Mouse (Mus musculus) testis, adult 2 months (tissue): ENCODE measurements around the gene Gal3st2c. TPM values are rescaled to one million over a fixed set of nuclear protein-coding genes. Genes with fewer than 3 reads are reported as not detected.
A peak's percentile ranks its signal among the peaks of the same experiment; 100 is the strongest.

Experiments
- H3K27ac ChIP-seq: fragments of 200-500 bp; 2 replicates; pipeline ENCODE4 v1.5.1; 2012; ENCODE audit warnings: low read depth, low read length; ENCODE audit not compliant: control insufficient read depth, insufficient read depth
- H3K27me3 ChIP-seq: fragments of 200-500 bp; 2 replicates; pipeline ENCODE4 v1.6.1; 2012; ENCODE audit warnings: mild to moderate bottlenecking, low read length, moderate library complexity; ENCODE audit not compliant: control insufficient read depth, insufficient read depth
- H3K36me3 ChIP-seq: fragments of 200-500 bp; 2 replicates; pipeline ENCODE4 v1.6.1; 2012; ENCODE audit warnings: mild to moderate bottlenecking, low read length; ENCODE audit not compliant: control insufficient read depth, insufficient read depth
- H3K4me1 ChIP-seq: fragments of 200-500 bp; 2 replicates; pipeline ENCODE4 v1.6.1; 2012; ENCODE audit warnings: low read length; ENCODE audit not compliant: control insufficient read depth, insufficient read depth
- H3K4me3 ChIP-seq: fragments of 200-500 bp; 2 replicates; pipeline ENCODE4 v1.5.1; 2012; ENCODE audit warnings: low read depth, mild to moderate bottlenecking, low read length, moderate library complexity, mixed read lengths; ENCODE audit not compliant: control insufficient read depth
- CTCF ChIP-seq: fragments of 200-500 bp; IDR thresholded peaks from 2 replicates; pipeline ENCODE4 v1.5.1; 2012; ENCODE audit warnings: low read depth, mild to moderate bottlenecking, inconsistent platforms, low read length, moderate library complexity; ENCODE audit not compliant: control insufficient read depth, insufficient read depth, insufficient replicate concordance
- POLR2A ChIP-seq: fragments of 200-500 bp; IDR thresholded peaks from 2 replicates; pipeline ENCODE4 v1.6.1; 2012; ENCODE audit warnings: low read depth, mild to moderate bottlenecking, inconsistent platforms, low read length, moderate library complexity; ENCODE audit not compliant: control insufficient read depth
- polyA plus RNA-seq: library from polyadenylated mRNA; depleted of rRNA; stranded (reverse); fragments of >200 nt; gene quantifications from 2 replicates; pipeline ENCODE4 v1.2.3, GENCODE M21; 2012

Gal3st2c gene
- polyA plus RNA-seq, 1 experiment: not detected

DNA sequence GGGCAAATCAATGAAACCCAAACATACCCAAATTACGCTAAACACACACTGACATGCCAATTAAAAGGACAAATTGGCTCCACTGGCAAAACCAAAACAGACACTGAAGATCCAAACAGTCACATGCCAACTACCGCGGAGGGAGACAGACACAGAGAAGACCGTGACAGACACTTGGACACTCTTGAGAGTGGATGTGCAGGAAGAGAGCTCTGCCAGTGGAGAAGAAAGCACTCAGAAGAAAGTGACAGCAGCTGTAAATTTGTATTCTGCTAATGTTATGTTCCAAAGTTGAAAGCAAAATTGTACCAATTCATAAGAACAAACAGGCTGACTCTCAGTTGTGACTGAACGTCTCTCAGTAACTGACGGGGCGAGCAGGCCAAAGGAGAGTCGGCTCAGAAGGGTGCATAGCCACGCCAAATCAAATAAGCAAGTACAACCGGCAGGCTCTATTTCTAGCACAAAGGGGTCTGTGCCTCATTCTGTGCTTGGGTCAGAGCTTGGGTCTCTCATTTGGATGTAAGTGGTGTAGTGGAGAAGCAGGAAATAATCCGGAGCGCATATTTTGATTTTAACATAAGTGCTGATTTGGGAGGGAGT is 37.3 kb downstream of the Gal3st2c start:
- no peak overlapping the region for H3K4me3 ChIP-seq
- H3K36me3 ChIP-seq: no peaks in the 10 kb centered on the region
- no peaks in the 10 kb centered on the region for H3K27me3 ChIP-seq
- TF ChIP-seq CTCF (no peak), POLR2A (no peak)
- H3K4me1 ChIP-seq: no peaks in the 10 kb centered on the region
- no peak overlapping the region for H3K27ac ChIP-seq

DNA sequence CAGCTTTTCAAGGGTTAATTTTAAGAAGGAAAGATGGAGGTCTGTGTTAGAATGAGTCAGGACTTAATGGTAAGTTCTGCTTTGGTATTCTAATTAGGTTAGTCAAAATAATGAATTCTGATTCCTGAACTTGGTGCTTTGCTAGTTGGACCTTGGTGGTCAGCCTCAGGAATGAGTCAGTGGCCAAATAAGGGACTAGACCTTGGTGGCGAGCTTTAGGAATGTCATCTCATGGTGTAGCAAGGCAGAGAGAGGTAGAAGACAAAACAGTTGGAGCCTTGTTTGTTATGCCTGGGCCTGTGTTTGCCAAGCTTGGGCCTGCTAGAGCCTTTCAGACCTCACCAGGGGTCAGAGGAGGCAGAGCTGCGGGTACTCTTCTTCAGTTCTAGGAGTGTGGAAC is 38.4 kb downstream of the Gal3st2c start:
- Histone ChIP-seq H3K4me3 (no peak overlapping the region), H3K27ac (no peak overlapping the region), H3K36me3 (no peaks in the 10 kb centered on the region), H3K4me1 (no peaks in the 10 kb centered on the region), H3K27me3 (no peaks in the 10 kb centered on the region)
- TF ChIP-seq POLR2A (no peak), CTCF (no peak)

DNA sequence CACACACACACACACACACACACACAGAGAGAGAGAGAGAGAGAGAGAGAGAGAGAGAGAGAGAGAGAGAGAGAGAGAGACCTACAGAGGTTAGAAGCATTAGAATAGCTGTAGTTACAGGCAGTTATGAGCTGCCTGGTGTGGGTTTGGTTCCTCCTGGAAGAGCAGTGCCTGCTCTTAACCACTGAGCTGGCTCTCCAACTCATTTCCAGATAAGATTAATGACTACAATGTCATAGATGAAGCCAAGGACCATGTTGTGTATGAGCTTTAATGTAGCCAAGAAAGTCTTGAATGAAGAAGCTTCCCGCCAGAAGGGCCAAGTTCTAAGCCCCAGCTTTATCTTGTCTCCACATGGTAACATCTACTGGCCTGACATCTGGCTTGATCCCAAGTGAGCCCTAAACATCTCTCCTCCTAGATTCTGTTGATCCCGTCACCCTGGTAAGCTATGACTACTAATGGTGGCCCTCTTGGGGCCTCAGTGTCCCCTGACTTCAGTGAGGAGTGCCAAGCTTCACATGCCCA is 42.8 kb downstream of the Gal3st2c start:
- no peak overlapping the region for H3K4me3 ChIP-seq
- H3K36me3 ChIP-seq: no peaks in the 10 kb centered on the region
- H3K27ac ChIP-seq: no peak overlapping the region
- no peak for TF ChIP-seq CTCF
- TF ChIP-seq POLR2A: no peak
- H3K4me1 ChIP-seq: no peaks in the 10 kb centered on the region; the same call in 1 of the 2 replicates
- no peaks in the 10 kb centered on the region for H3K27me3 ChIP-seq

DNA sequence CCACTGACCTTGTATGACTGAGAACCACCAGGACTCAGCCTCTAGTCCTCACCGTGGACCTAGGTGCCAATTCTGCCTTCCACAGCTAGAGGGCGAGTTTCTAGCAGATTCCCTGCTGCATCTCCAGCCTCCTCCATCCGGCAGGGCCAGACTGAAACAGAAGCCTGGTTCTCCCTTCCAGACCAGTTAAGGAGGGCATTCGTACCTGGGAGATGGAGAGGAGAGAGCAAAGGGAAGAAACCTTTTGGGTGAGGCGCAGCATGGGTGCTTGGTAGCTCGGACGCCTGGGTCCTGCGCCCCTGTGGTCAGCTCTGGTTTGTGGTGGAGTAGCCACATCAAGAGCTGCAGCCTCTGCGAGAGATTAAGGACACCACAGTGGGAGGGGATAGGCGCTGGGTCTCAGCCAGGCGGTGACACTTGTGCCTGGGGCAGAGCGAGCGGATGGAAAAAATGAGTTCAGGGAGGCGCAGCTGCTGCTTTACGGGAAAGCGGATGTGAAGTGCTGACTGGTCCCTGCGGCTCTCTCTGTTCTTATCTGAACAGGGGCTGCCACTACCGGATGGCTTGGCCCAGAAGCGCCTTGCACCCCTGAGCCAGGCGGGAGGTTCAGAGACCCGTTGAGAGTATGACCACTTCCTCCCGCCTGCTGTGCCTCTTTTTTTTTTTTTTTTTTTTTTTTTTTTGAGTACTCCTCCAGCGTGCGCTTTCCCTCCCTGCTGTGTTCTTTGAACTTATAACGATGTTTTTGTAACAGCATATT is 44.9 kb downstream of the Gal3st2c start:
- Histone ChIP-seq H3K4me1 (no peaks in the 10 kb centered on the region; the same call in 1 of the 2 replicates), H3K27ac (no peak overlapping the region), H3K36me3 (no peaks in the 10 kb centered on the region), H3K27me3 (no peaks in the 10 kb centered on the region), H3K4me3 (peak overlapping the region; percentile 9)
- TF ChIP-seq POLR2A (no peak), CTCF (peak; percentile 84; the same call in 1 of the 2 replicates)

DNA sequence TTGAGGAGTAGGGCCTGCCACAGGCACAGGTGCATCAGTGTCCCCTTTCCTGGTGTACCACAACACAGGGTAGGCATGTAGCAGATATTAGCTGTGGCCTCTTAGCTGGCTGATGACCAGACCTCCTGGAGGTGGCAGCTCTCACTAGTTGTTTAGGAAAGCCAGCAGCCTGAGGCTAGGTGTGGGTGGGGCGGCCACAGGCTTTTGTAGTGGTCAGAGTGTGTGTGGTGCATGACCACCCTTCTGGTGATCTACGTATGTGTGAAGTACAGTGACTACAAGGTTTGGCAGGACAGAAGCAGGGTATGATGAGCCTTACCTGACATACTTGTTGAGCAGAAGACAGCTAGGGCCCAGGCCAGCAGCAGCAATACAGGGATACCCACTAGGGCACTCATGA is 50.1 kb downstream of the Gal3st2c start:
- no peak overlapping the region for H3K27ac ChIP-seq
- TF ChIP-seq POLR2A (no peak), CTCF (no peak)
- no peak overlapping the region for H3K4me3 ChIP-seq
- H3K4me1 ChIP-seq: no peaks in the 10 kb centered on the region; the same call in 1 of the 2 replicates
- no peaks in the 10 kb centered on the region for H3K36me3 ChIP-seq
- H3K27me3 ChIP-seq: no peaks in the 10 kb centered on the region

DNA sequence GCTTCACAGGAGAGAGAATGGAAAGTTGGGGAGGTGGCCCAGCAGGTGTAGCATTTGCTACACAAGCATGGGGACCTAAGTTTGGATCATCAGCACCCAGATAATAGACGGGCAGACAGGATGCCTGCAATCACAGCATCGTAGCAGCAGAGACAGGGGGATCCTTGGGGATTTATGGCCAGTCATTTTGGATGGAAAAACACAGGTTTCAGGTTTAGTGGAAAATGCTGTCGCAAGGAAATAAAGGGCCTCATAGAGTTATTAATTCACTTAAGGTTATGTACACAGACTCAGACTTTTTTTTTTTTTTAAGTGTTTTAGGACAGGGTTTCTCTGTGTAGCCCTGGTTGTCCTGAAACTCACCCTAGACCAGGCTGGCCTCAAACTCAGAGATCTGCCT is 55.2 kb downstream of the Gal3st2c start:
- no peaks in the 10 kb centered on the region for H3K27me3 ChIP-seq
- H3K36me3 ChIP-seq: no peaks in the 10 kb centered on the region
- no peaks in the 10 kb centered on the region for H3K4me1 ChIP-seq
- H3K4me3 ChIP-seq: no peak overlapping the region
- no peak overlapping the region for H3K27ac ChIP-seq
- TF ChIP-seq CTCF: no peak
- no peak for TF ChIP-seq POLR2A

DNA sequence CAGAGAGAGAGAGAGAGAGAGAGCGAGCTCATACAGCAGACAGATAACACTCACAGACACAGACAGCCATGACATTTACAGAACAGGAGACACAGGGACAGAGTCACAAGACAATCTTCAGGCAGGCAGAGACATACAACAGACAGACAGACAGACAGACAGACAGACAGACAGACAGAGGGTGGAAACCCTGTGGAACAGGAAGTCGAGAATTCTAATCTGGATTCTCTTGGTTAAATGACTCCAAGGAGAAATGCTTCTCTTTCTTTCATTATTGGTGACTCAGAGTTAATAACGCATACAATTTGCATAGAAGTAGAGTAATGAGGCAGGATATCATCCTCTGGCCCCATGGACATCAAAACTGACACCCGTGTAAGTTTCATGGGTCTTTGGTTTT is 56.2 kb downstream of the Gal3st2c start:
- H3K36me3 ChIP-seq: no peaks in the 10 kb centered on the region
- no peaks in the 10 kb centered on the region for H3K27me3 ChIP-seq
- TF ChIP-seq CTCF: no peak
- TF ChIP-seq POLR2A: no peak
- H3K4me1 ChIP-seq: no peaks in the 10 kb centered on the region
- no peak overlapping the region for H3K4me3 ChIP-seq
- H3K27ac ChIP-seq: no peak overlapping the region

DNA sequence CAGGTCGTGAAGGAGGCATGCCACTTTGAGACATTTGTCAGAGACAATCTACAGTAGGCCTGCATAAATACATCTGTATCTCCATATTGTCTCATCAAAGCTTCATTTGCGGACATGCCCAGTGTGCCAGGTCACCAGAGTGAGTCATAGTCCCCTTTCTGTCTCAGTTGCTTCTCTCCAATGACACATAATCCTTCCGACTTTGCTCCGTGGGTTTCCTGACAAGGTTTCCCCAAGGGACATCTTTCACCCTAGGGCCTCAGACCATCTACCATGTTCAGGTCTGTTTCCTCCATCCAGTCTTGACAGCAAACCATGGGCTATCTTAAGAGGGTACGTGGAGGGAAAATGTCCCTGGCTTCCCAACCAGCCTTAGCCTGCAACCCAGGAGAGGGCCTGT is 60.8 kb downstream of the Gal3st2c start:
- TF ChIP-seq POLR2A (no peak), CTCF (no peak)
- no peak overlapping the region for H3K27ac ChIP-seq
- peaks cover 7% of the 10 kb centered on the region for H3K4me1 ChIP-seq
- H3K36me3 ChIP-seq: no peaks in the 10 kb centered on the region
- no peak overlapping the region for H3K4me3 ChIP-seq
- H3K27me3 ChIP-seq: no peaks in the 10 kb centered on the region
